Mouse (Mus musculus) mesoderm, embryonic 11.5 days (tissue): ENCODE results near the gene Kctd10.
A peak's percentile ranks its signal among the peaks of the same experiment; 100 is the strongest.

Experiments used
- DNase-seq: peaks from one replicate; pipeline ENCODE4 v3.0.0-alpha.2; 2012; ENCODE audit warnings: low read depth, low spot score

Gene Kctd10

GRCm38 (mm10) chr5:114380209-114381012 is at the start of gene Kctd10, which contains the start of gene Ube3b:
Kctd10 (minus strand) TSS chr5:114380508.
Ube3b (plus strand) TSS chr5:114380607.
- peak; percentile 91 for DNase-seq

- no peak for DNase-seq
These were observed 49.5 kb upstream of the Kctd10 start for GRCm38 (mm10) chr5:114429781-114430180.

- peak; percentile 42 for DNase-seq
These were observed 48.3 kb upstream of the Kctd10 start for GRCm38 (mm10) chr5:114428621-114429020.

- DNase-seq, result no peak
These were observed 46.4 kb upstream of the Kctd10 start for GRCm38 (mm10) chr5:114426732-114427131.

- DNase-seq, result no peak
These were observed 43.7 kb upstream of the Kctd10 start for GRCm38 (mm10) chr5:114423961-114424360.

GRCm38 (mm10) chr5:114422591-114422990 is 42.3 kb upstream of the Kctd10 start:
- no peak for DNase-seq

- no peak for DNase-seq
These were observed 41.4 kb upstream of the Kctd10 start for GRCm38 (mm10) chr5:114421561-114422298.

- DNase-seq, result no peak
These were observed 38.2 kb upstream of the Kctd10 start for GRCm38 (mm10) chr5:114418541-114418940.

- no peak for DNase-seq
These were observed 36.5 kb upstream of the Kctd10 start for GRCm38 (mm10) chr5:114416855-114417254.

- no peak for DNase-seq
These were observed 35.3 kb upstream of the Kctd10 start for GRCm38 (mm10) chr5:114415606-114416005.

- DNase-seq, result no peak
These were observed 32.9 kb upstream of the Kctd10 start for GRCm38 (mm10) chr5:114413067-114413735.

- no peak for DNase-seq
These were observed 32.2 kb upstream of the Kctd10 start for GRCm38 (mm10) chr5:114412361-114412998.

- no peak for DNase-seq
These were observed 30.1 kb upstream of the Kctd10 start for GRCm38 (mm10) chr5:114410429-114410828.

GRCm38 (mm10) chr5:114408846-114409245 is 28.5 kb upstream of the Kctd10 start:
- no peak for DNase-seq

- no peak for DNase-seq
These were observed 27.5 kb upstream of the Kctd10 start for GRCm38 (mm10) chr5:114407810-114408209.

GRCm38 (mm10) chr5:114407269-114407668 is 27.0 kb upstream of the Kctd10 start:
- DNase-seq, result no peak

GRCm38 (mm10) chr5:114406592-114406991 is 26.3 kb upstream of the Kctd10 start:
- DNase-seq, result no peak

GRCm38 (mm10) chr5:114393169-114393568 is 12.9 kb upstream of the Kctd10 start:
- no peak for DNase-seq

- DNase-seq, result no peak
These were observed 4.1 kb upstream of the Kctd10 start for GRCm38 (mm10) chr5:114384448-114384847.

GRCm38 (mm10) chr5:114383184-114383904 is 3.0 kb upstream of the Kctd10 start:
- peak; percentile 42 for DNase-seq

GRCm38 (mm10) chr5:114381013-114381351 is 674 bp upstream of the Kctd10 start:
- no peak for DNase-seq
